Mouse (Mus musculus): ENCODE results near the gene Olfr716. TPM values are rescaled to one million over a fixed set of nuclear protein-coding genes. Genes with fewer than 3 reads are reported as not detected.
"Not testable (repeated sequence)": the region's sequence is repeated elsewhere in the genome, so short reads cannot be mapped to it uniquely, and the experiment has no call there.

The Olfr716 gene
- polyA plus RNA-seq (2017; shearing (Covaris generic)), result under 1 TPM in 1 of 2 experiments, not detected in 1; 0.12 TPM

DNA sequence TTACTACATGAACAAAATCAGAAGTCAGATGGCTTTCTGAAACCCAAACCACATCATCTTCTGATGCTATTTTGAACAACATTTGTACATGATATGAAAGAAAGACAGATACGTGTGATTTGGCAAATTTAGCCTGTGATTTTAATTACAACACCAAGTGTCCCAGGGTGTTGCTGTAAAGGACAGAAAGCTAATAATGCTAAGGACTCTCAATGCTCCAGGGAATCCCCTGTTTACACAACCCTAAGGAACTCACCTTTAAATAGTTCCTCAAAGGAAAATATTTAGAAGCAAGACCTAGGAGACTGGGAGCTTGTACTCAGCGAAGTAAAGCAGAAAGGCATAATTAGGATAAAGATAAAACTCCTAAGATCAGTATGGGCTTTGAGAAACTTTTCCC lies at the start of gene Olfr716:
Olfr716 (plus strand) TSS at position 301 of the 400 bp plus-strand sequence.
- ATAC-seq, result not testable (repeated sequence)

DNA sequence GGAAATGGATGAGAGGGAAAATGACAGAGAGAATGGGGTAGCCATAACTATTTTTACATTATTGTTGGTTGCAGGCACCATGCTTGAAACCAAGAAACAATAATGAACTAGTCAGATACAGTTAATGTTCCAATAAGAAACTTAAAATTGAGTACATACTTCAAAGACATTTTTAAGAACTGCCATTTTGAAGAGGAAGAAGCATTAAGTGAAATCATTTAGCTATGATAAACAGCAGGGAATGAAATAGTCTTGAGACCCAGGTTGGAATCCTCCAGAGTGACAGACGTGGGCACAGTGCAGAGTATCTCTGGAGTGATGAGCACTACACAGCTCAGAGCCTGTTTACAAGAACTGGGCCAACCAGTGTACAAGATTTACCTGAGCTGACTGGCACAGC lies 45.2 kb upstream of the Olfr716 start, which contains the start of gene Olfr17:
Olfr17 (plus strand) TSS at position 301 of the 400 bp plus-strand sequence.
- ATAC-seq, result no peak

DNA sequence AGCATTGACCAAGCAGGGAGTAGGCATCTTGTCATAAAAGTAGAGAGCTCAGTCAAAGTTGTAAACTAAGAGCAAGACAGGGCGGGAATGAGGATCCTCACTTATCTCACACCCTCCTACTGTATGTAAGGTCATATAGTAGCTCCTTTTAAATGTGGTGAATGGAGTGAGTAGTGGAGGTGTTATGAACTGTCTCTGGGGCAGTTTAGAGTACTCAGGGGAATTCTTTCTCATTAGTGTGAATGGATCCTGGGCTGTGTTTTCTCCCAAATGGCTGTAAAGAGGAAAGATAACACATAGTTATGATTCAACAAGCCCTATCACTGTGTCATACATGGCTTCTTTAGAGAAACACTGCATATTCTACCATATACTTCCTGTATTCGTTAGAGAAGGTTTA lies 27.9 kb upstream of the Olfr716 start, which contains the start of gene Olfr715b:
Olfr715b (minus strand) TSS at position 101 of the 400 bp plus-strand sequence.
- ATAC-seq, result not testable (repeated sequence)

DNA sequence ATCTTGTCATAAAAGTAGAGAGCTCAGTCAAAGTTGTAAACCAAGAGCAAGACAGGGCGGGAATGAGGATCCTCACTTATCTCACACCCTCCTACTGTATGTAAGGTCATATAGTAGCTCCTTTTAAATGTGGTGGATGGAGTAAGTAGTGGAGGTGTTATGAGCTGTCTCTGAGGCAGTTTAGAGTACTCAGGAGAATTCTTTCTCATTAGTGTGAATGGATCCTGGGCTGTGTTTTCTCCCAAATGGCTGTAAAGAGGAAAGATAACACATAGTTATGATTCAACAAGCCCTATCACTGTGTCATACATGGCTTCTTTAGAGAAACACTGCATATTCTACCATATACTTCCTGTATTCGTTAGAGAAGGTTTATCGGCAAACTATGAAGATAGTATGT lies 7.1 kb upstream of the Olfr716 start, which contains the start of gene Olfr715:
Olfr715 (minus strand) TSS at position 101 of the 400 bp plus-strand sequence.
- ATAC-seq, result not testable (repeated sequence)

DNA sequence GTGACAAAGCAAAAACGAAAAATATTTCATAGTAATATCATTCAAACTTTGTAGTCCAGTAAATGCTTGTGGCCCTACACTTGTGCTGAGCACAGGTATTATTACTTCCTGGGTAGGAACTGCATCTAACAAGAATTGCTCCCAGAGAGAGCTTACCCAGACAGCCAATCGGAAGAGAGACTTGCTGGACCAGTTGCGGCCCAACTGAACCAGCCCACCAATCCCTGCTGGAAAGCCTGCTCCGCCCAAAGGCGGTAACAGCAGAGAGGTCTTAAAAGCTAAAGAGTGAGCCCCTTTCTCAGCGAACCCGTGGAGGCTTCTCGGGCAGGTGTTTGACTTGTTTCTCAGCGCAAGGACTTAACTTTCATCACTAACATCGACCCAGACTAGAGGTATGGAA lies 28.6 kb downstream of the Olfr716 start, which contains the start of gene Nlrp14:
Nlrp14 (plus strand) TSS at position 301 of the 400 bp plus-strand sequence.
- no peak for ATAC-seq

DNA sequence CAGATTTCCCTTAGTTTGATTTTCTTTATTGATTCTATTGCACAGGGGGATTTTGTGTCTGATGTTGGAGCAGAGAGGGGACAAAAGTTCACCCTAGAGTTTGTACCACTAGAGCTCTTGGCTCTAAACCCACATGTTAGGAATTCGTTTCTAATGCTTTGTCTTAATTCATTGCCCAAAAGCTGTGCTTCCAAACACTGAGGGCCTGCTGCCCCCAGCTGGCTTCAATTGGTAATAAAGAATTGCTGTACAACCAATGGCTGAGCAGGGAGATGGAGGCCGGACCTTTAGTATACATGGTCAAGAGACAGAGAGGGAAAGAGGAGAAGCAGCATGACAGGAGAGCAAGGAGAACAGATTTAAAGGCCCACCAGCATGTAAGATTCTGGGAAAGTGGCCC lies 42.3 kb downstream of the Olfr716 start:
- ATAC-seq, result no peak

Other genes starting within 250 kb of the Olfr716 start
- not detected for gene Olfr707, start 237.1 kb upstream of the Olfr716 start, polyA plus RNA-seq (2017; shearing (Covaris generic))
- not detected for gene Olfr1532-ps1, start 230.3 kb upstream of the Olfr716 start, polyA plus RNA-seq (2017; shearing (Covaris generic))
- not detected for gene Olfr709-ps1, start 206.1 kb upstream of the Olfr716 start, polyA plus RNA-seq (2017; shearing (Covaris generic))
- not detected for gene Olfr710, start 190.0 kb upstream of the Olfr716 start, polyA plus RNA-seq (2017; shearing (Covaris generic))
- gene Olfr6, start 174.4 kb upstream of the Olfr716 start, polyA plus RNA-seq (2017; shearing (Covaris generic)), result under 1 TPM in 1 of 2 experiments, not detected in 1; 0.08 TPM
- gene Olfr711, start 162.9 kb upstream of the Olfr716 start, polyA plus RNA-seq (2017; shearing (Covaris generic)), result not detected
- gene Olfr2, start 132.3 kb upstream of the Olfr716 start, polyA plus RNA-seq (2017; shearing (Covaris generic)), result not detected
- gene Olfr713, start 107.2 kb upstream of the Olfr716 start, polyA plus RNA-seq (2017; shearing (Covaris generic)), result not detected
- gene Olfr714, start 67.3 kb upstream of the Olfr716 start, polyA plus RNA-seq (2017; shearing (Covaris generic)), result not detected
- not detected for gene Olfr17, start 45.1 kb upstream of the Olfr716 start, polyA plus RNA-seq (2017; shearing (Covaris generic))
- not detected for gene Olfr715b, start 28.0 kb upstream of the Olfr716 start, polyA plus RNA-seq (2017; shearing (Covaris generic))
- not detected for gene Olfr715, start 7.2 kb upstream of the Olfr716 start, polyA plus RNA-seq (2017; shearing (Covaris generic))
- not detected for gene Nlrp14, start 28.7 kb downstream of the Olfr716 start, polyA plus RNA-seq (2017; shearing (Covaris generic))
- not detected for gene Rbmxl2, start 71.1 kb downstream of the Olfr716 start, polyA plus RNA-seq (2017; shearing (Covaris generic))
- gene Syt9, start 232.4 kb downstream of the Olfr716 start, polyA plus RNA-seq (2017; shearing (Covaris generic)), result not detected

Measured in activated CD4-positive, CD25-positive, alpha-beta regulatory T cell, adult 4 months (primary cell).